Mouse (Mus musculus): ENCODE results near the gene Myo16. TPM values are rescaled to one million over a fixed set of nuclear protein-coding genes. Genes with fewer than 3 reads are reported as not detected.

Gene Myo16
- total RNA-seq, 2 experiments from 2014 or later: not detected

GRCm38 (mm10) chr8:10586956-10587744, 433.4 kb downstream of the Myo16 start:
- no peak for ATAC-seq (replicated peaks; ENCODE audit: low FRiP score, poor library complexity, severe bottlenecking)

DNA sequence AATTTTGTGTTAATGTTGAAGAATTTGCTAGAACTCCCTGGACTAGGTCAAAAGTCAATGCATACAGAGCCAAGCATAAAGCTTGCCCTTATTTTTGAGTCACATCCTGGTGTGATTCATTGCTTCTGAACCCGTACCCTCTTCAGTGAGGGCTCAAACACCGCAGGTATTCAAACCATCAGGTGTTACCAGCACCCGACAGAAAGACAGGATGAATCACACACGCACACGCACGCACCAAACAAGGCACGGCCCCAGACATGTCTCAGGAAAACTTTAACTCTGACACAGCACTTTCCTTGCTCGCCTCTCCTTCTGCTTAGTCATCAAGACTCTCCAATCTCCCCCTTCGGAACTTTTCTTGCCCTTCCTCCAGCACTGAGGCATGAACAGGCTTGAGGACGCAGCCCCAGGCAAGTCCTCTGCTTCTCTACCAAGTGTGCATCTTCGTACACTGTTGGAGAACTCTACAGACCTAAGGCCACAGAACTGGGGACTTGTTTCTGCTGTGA, 435.8 kb downstream of the Myo16 start:
- no peak for ATAC-seq (replicated peaks; ENCODE audit: low FRiP score, poor library complexity, severe bottlenecking)

DNA sequence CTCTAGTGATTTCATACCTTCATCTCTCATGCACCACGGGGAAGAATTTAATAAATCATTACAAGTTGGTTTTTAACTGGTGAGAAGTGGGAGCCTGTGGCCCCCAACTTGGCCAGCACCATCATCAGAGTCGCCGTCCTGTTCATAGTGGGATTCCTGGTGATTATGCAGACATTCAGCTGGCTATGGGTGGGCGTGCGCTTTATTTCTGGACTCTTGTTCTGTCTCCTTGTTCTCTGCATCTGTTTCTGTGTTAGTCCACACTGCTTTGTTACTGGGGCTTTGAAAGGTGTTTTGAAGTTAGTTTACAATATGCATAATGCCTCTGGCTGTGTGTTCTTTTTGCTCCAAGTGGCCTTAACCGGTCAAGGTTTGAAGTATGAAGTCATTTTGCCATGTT, 439.2 kb downstream of the Myo16 start:
- no peak for ATAC-seq (replicated peaks; ENCODE audit: low FRiP score, poor library complexity, severe bottlenecking)

DNA sequence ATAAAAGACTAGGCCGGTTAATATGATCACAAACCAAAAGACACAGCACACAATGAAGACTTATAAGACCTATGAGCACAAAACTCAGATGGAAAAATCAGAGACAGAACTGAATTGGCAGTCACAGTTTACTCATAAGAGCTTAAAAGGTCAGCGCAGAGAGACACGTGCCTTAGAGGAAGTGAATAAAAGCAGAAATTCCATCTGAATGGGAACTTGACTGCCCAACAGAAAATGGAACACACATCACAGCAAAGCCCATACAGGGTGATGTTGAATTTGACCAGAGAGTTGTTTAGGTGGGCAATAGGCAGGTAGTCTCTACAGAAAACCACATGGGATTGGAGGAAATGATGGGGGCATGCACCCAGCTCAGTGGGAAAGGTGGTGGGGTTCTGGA, 442.6 kb downstream of the Myo16 start:
- ATAC-seq (replicated peaks; ENCODE audit: low FRiP score, poor library complexity, severe bottlenecking): no peak

- ATAC-seq (replicated peaks; ENCODE audit: low FRiP score, poor library complexity, severe bottlenecking): no peak
Measured at GRCm38 (mm10) chr8:10597595-10597994, 443.9 kb downstream of the Myo16 start.

GRCm38 (mm10) chr8:10598889-10599288, 445.2 kb downstream of the Myo16 start:
- no peak for ATAC-seq (replicated peaks; ENCODE audit: low FRiP score, poor library complexity, severe bottlenecking)

GRCm38 (mm10) chr8:10606028-10606815, 452.5 kb downstream of the Myo16 start:
- ATAC-seq (replicated peaks; ENCODE audit: low FRiP score, poor library complexity, severe bottlenecking): no peak

GRCm38 (mm10) chr8:10606816-10607209, 453.1 kb downstream of the Myo16 start:
- no peak for ATAC-seq (replicated peaks; ENCODE audit: low FRiP score, poor library complexity, severe bottlenecking)

DNA sequence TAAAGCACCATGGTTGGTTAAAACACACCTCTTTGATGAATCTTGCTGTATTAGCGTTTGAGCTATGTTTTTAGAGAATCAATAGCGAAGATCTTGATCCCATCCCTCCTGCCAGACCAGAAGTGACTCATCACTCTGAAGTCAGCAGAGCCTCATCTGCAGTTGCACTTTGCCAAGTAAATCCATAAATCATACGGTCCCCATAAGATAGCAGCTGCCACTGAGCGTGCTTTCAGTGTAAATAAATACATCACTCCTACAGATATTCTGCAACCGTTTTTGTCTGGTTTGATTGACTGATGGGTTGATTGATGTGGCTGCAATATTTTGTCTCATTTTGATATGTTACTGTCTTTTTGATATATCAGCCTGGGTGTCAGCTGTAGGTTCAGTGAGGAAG, 457.9 kb downstream of the Myo16 start:
- ATAC-seq (replicated peaks; ENCODE audit: low FRiP score, poor library complexity, severe bottlenecking): no peak

DNA sequence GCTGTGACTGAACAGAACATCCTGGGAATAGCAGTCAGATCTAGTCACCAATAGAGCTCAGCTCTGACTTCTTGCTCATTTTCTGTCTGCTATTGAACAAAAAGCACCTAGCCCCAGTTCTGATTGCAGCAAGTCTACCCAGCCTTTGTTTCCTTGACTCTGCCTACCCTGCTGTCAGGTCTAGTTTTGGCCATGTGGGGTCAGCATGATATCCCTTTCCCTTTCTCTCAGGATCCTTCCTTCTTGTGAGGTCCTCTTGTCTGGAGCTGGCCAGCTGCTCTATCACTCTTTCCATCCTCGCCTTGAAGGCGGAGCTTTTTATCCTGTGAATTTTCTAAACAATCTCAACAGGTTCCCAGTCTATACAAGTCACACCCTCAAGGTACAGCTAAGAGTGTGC, 459.7 kb downstream of the Myo16 start:
- ATAC-seq (replicated peaks; ENCODE audit: low FRiP score, poor library complexity, severe bottlenecking): no peak

- ATAC-seq (replicated peaks; ENCODE audit: low FRiP score, poor library complexity, severe bottlenecking): no peak
Measured at GRCm38 (mm10) chr8:10619689-10620088, 466.0 kb downstream of the Myo16 start.

- no peak for ATAC-seq (replicated peaks; ENCODE audit: low FRiP score, poor library complexity, severe bottlenecking)
Measured at GRCm38 (mm10) chr8:10625262-10625661, 471.6 kb downstream of the Myo16 start.

GRCm38 (mm10) chr8:10628725-10629124, 475.0 kb downstream of the Myo16 start:
- ATAC-seq (replicated peaks; ENCODE audit: low FRiP score, poor library complexity, severe bottlenecking): no peak

DNA sequence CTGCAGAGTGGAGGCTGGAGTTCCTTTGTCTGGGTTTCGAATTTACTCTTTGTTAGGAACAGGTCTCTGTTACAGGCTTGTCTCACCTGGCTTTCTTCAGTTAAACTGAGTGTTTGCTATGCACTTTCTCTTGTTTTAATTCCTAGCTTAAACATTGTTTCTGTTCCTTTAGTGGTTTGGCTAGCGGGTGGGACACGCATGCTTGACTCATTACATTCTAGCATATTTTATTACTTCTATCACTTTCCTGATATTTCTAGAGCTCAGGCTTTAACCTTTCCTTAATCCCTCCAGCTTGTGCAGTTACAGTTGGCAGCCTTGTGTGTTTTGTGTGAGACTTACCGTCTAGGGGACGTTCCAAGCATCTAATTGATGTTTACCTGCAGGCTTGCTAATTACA, 476.2 kb downstream of the Myo16 start:
- no peak for ATAC-seq (replicated peaks; ENCODE audit: low FRiP score, poor library complexity, severe bottlenecking)

- ATAC-seq (replicated peaks; ENCODE audit: low FRiP score, poor library complexity, severe bottlenecking): no peak
Measured at GRCm38 (mm10) chr8:10631006-10631405, 477.3 kb downstream of the Myo16 start.

DNA sequence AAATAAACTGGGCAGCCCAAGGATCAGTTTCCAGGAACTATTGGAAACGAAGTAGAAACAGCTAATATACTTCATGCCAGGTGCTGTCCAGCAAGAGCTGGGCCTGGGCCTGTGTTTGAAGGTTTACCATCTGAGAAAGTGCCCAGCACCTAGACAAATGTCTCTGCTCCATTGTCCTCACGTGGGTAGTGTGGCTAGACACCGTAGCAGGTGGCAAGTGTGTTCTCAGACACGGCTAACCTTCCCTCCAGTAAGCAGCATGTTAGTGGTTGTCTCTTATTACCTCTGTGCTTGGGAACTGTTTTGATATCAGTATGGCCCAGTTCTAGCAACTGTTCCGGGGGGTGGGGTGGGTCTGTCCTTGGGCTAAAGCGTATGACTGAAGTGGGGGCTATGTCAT, 478.9 kb downstream of the Myo16 start:
- no peak for ATAC-seq (replicated peaks; ENCODE audit: low FRiP score, poor library complexity, severe bottlenecking)

DNA sequence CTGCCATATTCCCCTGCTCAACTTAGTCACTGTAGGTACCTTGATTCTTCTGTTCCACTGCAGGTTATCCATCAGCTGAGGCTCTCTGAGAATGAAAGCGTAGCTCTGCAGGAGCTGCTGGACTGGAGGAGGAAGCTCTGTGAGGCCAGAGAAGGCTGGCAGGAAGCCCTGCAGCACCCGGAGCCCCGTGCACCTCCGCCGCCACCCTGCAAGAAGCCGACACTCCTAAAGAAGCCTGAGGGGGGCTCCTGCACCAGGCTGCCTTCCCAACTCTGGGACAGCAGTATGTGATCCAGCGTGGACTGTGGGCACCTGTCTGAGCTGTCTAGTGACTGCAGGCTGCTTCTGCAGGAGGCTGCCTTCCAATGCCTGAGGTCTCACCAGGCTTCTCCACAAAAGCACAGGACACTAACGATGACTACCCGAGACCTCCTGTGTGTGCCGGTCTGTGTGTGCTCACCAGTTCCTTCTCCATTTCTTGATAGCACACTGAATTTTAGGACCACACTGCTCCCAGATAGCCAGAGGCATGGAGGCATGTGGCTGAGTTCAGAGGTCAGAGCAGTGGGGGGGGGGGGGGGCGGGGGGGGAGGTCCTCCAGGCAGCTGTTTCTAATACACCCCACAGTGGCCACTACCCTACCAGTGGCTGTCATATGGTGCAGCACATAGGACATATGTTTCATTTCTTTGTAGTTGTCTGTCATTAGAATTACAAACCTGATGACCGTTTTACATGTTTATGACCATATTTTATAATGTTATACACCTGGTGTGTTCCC, 479.8 kb downstream of the Myo16 start:
- no peak for ATAC-seq (replicated peaks; ENCODE audit: low FRiP score, poor library complexity, severe bottlenecking)

DNA sequence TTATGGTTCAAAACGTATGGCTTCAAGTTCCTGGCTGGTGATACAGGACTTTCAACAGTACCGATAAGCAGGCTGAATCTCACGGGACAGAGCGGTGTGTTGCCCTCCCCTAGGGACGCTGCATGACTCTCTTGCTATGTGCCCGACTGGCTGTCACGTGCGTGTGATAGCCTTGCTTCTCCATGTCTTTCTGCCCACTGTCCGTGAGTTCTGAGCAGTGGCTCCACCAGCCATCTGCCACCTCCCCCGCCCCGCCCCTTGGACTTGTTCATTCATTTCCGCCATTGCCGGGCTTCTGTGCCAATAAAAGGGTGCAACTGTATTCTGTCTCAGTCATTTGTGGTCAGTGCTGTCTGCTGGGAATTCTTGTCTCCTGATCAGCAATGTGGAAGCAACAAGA, 480.7 kb downstream of the Myo16 start:
- no peak for ATAC-seq (replicated peaks; ENCODE audit: low FRiP score, poor library complexity, severe bottlenecking)

- no peak for ATAC-seq (replicated peaks; ENCODE audit: low FRiP score, poor library complexity, severe bottlenecking)
Measured at GRCm38 (mm10) chr8:10638871-10639270, 485.2 kb downstream of the Myo16 start.

DNA sequence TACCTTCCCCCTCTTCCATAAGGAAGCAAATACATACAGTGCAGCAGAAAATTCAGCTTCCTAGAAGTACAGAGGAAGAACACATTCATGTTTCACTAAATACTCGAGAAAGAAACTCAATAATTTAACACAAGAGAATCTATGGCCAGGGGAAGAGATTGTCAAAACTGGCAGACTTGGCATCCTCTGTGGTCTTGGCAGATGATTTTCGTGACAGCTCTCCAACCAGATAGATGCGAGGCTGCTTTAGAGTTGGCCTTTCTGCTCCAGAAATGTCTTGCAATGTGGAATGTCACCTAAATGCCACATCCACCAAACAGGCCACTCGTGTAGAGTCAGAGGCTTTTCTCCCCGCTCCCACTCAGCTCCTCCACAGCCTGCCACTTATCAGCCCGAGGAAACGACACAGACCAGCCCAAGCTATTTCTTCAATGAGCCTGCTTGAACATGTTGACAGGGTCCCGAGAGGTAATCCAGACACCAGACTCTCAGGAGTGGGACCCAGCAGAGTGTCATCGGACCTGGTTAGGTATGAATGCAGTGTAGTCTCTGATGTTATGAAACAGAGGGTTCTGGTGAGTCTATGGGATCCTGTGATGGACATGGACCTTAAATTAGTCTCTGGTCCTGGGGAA, 486.6 kb downstream of the Myo16 start:
- ATAC-seq (replicated peaks; ENCODE audit: low FRiP score, poor library complexity, severe bottlenecking): no peak

Measured in erythroblast, adult 5-6 weeks (primary cell).